In genomic region chr16:34700165-34700827, GRCm38 (mm10) we compare ENCODE assay signal across 8 mouse cellular contexts. TPM values are rescaled to one million over a fixed set of nuclear protein-coding genes. Genes with fewer than 3 reads are reported as not detected.
DNase-seq lines count a peak whose midpoint lies in the region; ATAC-seq and TF ChIP-seq lines count a peak whose summit lies in the region.

No protein-coding gene starts in this region.

- no peak overlapping the region for H3K4me2 ChIP-seq in hindbrain, embryonic 16.5 days (ENCODE audit: low read length)

- TF ChIP-seq CTCF in gastrocnemius, adult 2 months (IDR thresholded peaks at IDR 0.05) = peak; percentile 92

- peak; percentile 87 for ATAC-seq in hindbrain, embryonic 16.5 days

- no peaks in the 10 kb centered on the region for H3K9me3 ChIP-seq in hindbrain, embryonic 16.5 days (ENCODE audit: control insufficient read depth, low read length)

- peak; percentile 53 for DNase-seq in T-cell, adult 2 months (ENCODE audit: low spot score)
- DNase-seq in cerebellum, postnatal 36 days = peak; percentile 65 to 75
- DNase-seq in gastrocnemius, adult 2 months = peak; percentile 66
- peak; percentile 60 to 64 for DNase-seq in layer of hippocampus, postnatal 36 days
- DNase-seq in lung, postnatal 36 days = peak; percentile 92
- DNase-seq in right cerebral cortex, adult 18-20 months = peak; percentile 80
- peak; percentile 65 for DNase-seq in urinary bladder, postnatal 25 days (ENCODE audit: low spot score)

- no peaks in the 10 kb centered on the region for H3K36me3 ChIP-seq in hindbrain, embryonic 16.5 days (ENCODE audit: control insufficient read depth, insufficient read depth, low read length)

- no peak overlapping the region for H3K4me3 ChIP-seq in gastrocnemius, adult 2 months
- no peak overlapping the region for H3K4me3 ChIP-seq in hindbrain, embryonic 16.5 days (ENCODE audit: low read length)

- WGBS in hindbrain, embryonic 16.5 days = 25% methylated on average over 7 of the region's 7 CpGs

- H3K4me1 ChIP-seq in hindbrain, embryonic 16.5 days (ENCODE audit: control insufficient read depth, insufficient read depth, low read depth, low read length) = no peaks in the 10 kb centered on the region

- intact Hi-C loops in gastrocnemius, adult 2 months (cut with DNase I) = loop anchor here (1.0 to 10.0 kb wide), 3 partner anchors 33 to 355 kb away; no protein-coding TSS in a partner anchor

- H3K9ac ChIP-seq in hindbrain, embryonic 16.5 days (ENCODE audit: low read depth, low read length) = no peak overlapping the region

- peak overlapping the region; percentile 17; the same call in 1 of the 2 replicates for H3K27ac ChIP-seq in gastrocnemius, adult 2 months
- H3K27ac ChIP-seq in hindbrain, embryonic 16.5 days (ENCODE audit: low read depth, low read length) = no peak overlapping the region

- no peaks in the 10 kb centered on the region for H3K27me3 ChIP-seq in hindbrain, embryonic 16.5 days (replicated peaks; ENCODE audit: control insufficient read depth, insufficient read depth, low read length)

RNA-seq across cellular contexts. Expression of gene Ccdc14, which starts 9.9 kb away (rescaled TPM):
- 1 to 10 TPM; 2.1 to 2.5 TPM for total RNA-seq in gastrocnemius, adult 2 months (2021)
- 2.9 and 3.2 TPM in 2 replicates for polyA plus RNA-seq in hindbrain, embryonic 16.5 days (2015; fragmentation: Nextera tagmentation; extraction: Ambion mirVana)
- 1 to 10 TPM; 1.8 to 2.6 TPM for total RNA-seq in layer of hippocampus, postnatal 36 days (2021)

RNA-seq across cellular contexts. Expression of gene Mylk, which starts 44.7 kb away (rescaled TPM):
- total RNA-seq in gastrocnemius, adult 2 months (2021) = 10 to 100 TPM; 22.7 to 29.5 TPM
- 4.6 and 6.2 TPM in 2 replicates for polyA plus RNA-seq in hindbrain, embryonic 16.5 days (2015; fragmentation: Nextera tagmentation; extraction: Ambion mirVana)
- 10 to 100 TPM; 13.4 to 14.5 TPM for total RNA-seq in layer of hippocampus, postnatal 36 days (2021)

RNA-seq across cellular contexts. Expression of gene Ropn1, which starts 50.6 kb away (rescaled TPM):
- not detected for total RNA-seq in gastrocnemius, adult 2 months (2021)
- 0.30 TPM in 1 of 2 replicates, not detected in the other for polyA plus RNA-seq in hindbrain, embryonic 16.5 days (2015; fragmentation: Nextera tagmentation; extraction: Ambion mirVana)
- total RNA-seq in layer of hippocampus, postnatal 36 days (2021) = not detected
